8 mouse cellular contexts compared by ENCODE assay signal in the genomic region with DNA sequence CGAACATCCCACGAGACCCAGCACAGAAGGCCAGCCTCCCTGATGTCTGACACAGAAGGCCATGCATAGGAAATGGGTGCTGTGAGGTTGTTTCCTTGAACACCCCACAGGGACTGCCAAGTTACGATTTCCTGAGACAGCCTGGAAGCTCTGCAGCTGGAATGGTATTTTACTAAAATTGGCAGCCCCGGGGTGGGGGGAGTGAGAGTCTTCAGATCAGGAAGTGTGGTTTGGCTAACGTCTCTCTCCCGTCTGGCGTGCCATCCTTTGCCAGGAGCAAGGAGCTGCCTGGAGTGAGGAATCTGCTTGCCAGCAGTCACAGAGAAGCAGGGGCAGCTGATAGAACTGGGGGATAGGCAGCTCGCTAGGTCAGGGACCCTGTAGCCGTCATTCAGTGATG. TPM values are rescaled to one million over a fixed set of nuclear protein-coding genes. Genes with fewer than 3 reads are reported as not detected.
A peak's percentile ranks its signal among the peaks of the same experiment; 100 is the strongest.
DNase-seq lines count a peak whose midpoint lies in the region; ATAC-seq and TF ChIP-seq lines count a peak whose summit lies in the region.

No protein-coding gene starts in this region.

- H3K4me3 ChIP-seq in limb, embryonic 15.5 days: no peak overlapping the region
- H3K4me3 ChIP-seq in limb, embryonic 10.5 days: no peak overlapping the region
- no peak overlapping the region for H3K4me3 ChIP-seq in layer of hippocampus, adult 2 months

- no peaks in the 10 kb centered on the region for H3K27me3 ChIP-seq in limb, embryonic 15.5 days
- H3K27me3 ChIP-seq in limb, embryonic 10.5 days (ENCODE audit: low read depth, poor library complexity, severe bottlenecking): no peaks in the 10 kb centered on the region

- no peaks in the 10 kb centered on the region for H3K9me3 ChIP-seq in limb, embryonic 15.5 days
- no peaks in the 10 kb centered on the region for H3K9me3 ChIP-seq in limb, embryonic 10.5 days (replicated peaks)

- DNase-seq in limb, embryonic 10.5 days (ENCODE audit: low spot score): no peak
- DNase-seq in cerebellum, adult 18-20 months: peak; percentile 91 to 94
- peak; percentile 24 for DNase-seq in gastrocnemius, postnatal 25 days
- DNase-seq in layer of hippocampus, adult 2 months (ENCODE audit: low spot score in 2 of 2): peak; percentile 59 to 79
- peak; percentile 46 to 61 for DNase-seq in lung, postnatal 4 days
- DNase-seq in B cell, adult 2 months: no peak
- DNase-seq in c-Kit-positive CD71-positive TER-119-positive erythroid progenitor cells, embryonic 14.5 days (ENCODE audit: low spot score): no peak

- H3K9ac ChIP-seq in limb, embryonic 15.5 days: no peak overlapping the region

- 0 out of 2 replicates have a peak overlapping the region, but pooled peaks have one; percentile 3 for H3K27ac ChIP-seq in limb, embryonic 15.5 days
- no peak overlapping the region for H3K27ac ChIP-seq in limb, embryonic 10.5 days
- peak overlapping the region; percentile 72 for H3K27ac ChIP-seq in layer of hippocampus, adult 2 months

- WGBS in limb, embryonic 15.5 days: 26% methylated on average over 9 of the region's 9 CpGs
- WGBS in limb, embryonic 10.5 days: 59% methylated on average over 9 of the region's 9 CpGs

- ATAC-seq in limb, embryonic 15.5 days (ENCODE audit: insufficient number of reproducible peaks, low FRiP score, low TSS enrichment, low read depth): no peak

- no peaks in the 10 kb centered on the region for H3K36me3 ChIP-seq in limb, embryonic 15.5 days
- H3K36me3 ChIP-seq in limb, embryonic 10.5 days: no peaks in the 10 kb centered on the region

- no peak for TF ChIP-seq CTCF in layer of hippocampus, adult 2 months (conservative IDR thresholded peaks at IDR 0.05)

- 0 out of 2 replicates have a peak overlapping the region, but pooled peaks have one; percentile 19 for H3K4me2 ChIP-seq in limb, embryonic 15.5 days

- H3K4me1 ChIP-seq in limb, embryonic 15.5 days: peaks cover 13% of the 10 kb centered on the region
- peaks cover 7% of the 10 kb centered on the region for H3K4me1 ChIP-seq in limb, embryonic 10.5 days

RNA-seq across cellular contexts. Expression of gene Abcc12, which starts 2.4 kb away (rescaled TPM):
- 0.19 and 0.20 TPM in 2 replicates for polyA plus RNA-seq in limb, embryonic 15.5 days (2015; fragmentation: Nextera tagmentation; extraction: Ambion mirVana)
- 0.04 and 0.16 TPM in 2 replicates for polyA plus RNA-seq in limb, embryonic 10.5 days (2016; fragmentation: Nextera tagmentation; extraction: Ambion mirVana)
- total RNA-seq in gastrocnemius, postnatal 25 days (2021): under 1 TPM in 1 of 2 experiments, not detected in 1; 0.16 TPM
- total RNA-seq in layer of hippocampus, adult 2 months (2021): under 1 TPM; 0.36 to 0.47 TPM

RNA-seq across cellular contexts. Expression of gene Lonp2, which starts 45.8 kb away (rescaled TPM):
- polyA plus RNA-seq in limb, embryonic 15.5 days (2015; fragmentation: Nextera tagmentation; extraction: Ambion mirVana): 53.3 and 56.3 TPM in 2 replicates
- 39.5 and 53.0 TPM in 2 replicates for polyA plus RNA-seq in limb, embryonic 10.5 days (2016; fragmentation: Nextera tagmentation; extraction: Ambion mirVana)
- 10 to 100 TPM; 41.8 to 46.5 TPM for total RNA-seq in gastrocnemius, postnatal 25 days (2021)
- 10 to 100 TPM; 82.4 to 84.2 TPM for total RNA-seq in layer of hippocampus, adult 2 months (2021)

Comparison
In these comparisons a context has a peak if more than half of its experiments do, and no peak if none do; other contexts are left out.
1. DNase-seq: peak in cerebellum, adult 18-20 months (2 of 2), gastrocnemius, postnatal 25 days (single experiment), layer of hippocampus, adult 2 months (2 of 2) and lung, postnatal 4 days (2 of 2); none in limb, embryonic 10.5 days (single experiment), B cell, adult 2 months (0 of 2) and c-Kit-positive CD71-positive TER-119-positive erythroid progenitor cells, embryonic 14.5 days (single experiment).